Mouse (Mus musculus) right cerebral cortex, postnatal 14 days (tissue): Measurements from ENCODE around the gene Eef2k.

Experiments
- DNase-seq: peaks from one replicate; pipeline ENCODE4 v3.0.0; 2022

Gene Eef2k

DNA sequence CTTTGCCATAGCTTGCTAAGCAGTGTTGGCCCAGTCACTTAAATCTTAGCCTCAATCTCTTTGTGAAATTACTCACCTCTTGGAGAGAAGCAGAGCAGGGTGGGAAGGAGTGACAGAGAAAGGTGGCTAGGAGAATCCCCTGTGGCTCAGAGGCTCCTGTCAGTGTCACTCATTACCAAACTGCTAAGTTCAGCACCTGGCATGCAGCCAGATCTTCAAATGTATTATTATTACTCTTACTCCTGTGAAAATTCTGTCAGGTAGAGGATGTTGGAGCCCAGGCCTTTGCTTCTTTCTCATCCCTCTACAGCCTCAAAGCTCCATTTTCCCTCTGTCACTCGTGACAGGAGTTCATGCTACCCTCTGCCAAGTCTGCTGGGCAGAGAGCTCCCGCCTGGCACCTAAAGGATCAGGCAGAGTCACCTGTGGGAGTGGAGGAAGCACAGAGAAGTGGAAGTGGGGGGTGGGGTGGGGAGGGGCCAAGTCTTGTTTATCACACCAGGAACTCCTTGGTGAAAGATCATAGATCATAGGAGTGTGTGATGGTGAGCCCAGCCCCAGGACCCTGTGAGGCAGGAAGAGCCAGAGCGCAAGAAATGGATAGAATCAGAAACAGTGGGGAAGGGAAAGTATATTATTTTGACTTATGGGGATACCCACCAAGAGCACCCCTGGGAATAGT is 6.3 kb downstream of the Eef2k start:
- DNase-seq, result no peak

DNA sequence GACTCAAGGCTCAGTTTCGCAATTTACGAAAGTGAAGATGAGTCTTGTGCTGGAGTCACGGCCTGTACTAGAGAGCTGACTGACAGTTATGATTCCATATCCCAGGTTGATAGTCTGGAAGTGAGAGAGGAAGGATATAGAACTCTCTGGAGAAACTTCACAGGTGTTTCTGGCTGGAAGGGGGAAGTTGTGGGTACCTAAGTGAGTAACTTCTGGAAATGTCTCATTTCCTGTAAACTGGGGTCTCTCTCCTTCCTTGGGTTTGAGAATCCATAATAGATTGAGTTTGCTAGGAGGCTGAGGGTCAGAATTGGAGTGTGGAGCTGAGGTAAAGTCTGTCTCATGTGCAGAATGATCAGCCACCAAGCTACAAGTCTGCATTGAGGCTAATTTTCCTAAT is 7.5 kb downstream of the Eef2k start:
- no peak for DNase-seq

DNA sequence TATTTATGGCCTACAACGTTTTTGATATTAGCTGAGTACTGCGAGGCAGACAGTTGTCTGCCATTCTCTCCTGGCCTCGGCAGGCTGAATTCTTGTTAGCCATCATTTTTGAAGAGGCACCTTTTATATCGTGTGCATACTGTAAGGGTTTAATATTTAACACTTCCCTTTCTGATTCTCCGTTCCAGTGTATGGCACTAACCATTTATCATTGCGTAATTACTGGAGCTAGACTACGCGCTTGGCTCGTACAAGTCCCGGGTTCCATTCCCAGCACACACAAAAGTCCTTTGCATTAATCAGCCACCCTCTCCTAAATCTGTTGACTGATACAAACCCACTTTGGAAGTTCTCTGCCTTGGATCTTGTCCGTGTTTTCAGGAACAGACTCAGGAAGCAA is 17.2 kb downstream of the Eef2k start:
- no peak for DNase-seq

- no peak for DNase-seq
These were observed 18.3 kb downstream of the Eef2k start for GRCm38 (mm10) chr7:120860799-120861487.

GRCm38 (mm10) chr7:120861488-120862047 is 18.9 kb downstream of the Eef2k start:
- no peak for DNase-seq

- DNase-seq, result no peak
These were observed 19.6 kb downstream of the Eef2k start for GRCm38 (mm10) chr7:120862196-120862595.

- DNase-seq, result no peak
These were observed 20.0 kb downstream of the Eef2k start for GRCm38 (mm10) chr7:120862626-120863025.

GRCm38 (mm10) chr7:120863476-120863875 is 20.8 kb downstream of the Eef2k start:
- DNase-seq, result no peak

DNA sequence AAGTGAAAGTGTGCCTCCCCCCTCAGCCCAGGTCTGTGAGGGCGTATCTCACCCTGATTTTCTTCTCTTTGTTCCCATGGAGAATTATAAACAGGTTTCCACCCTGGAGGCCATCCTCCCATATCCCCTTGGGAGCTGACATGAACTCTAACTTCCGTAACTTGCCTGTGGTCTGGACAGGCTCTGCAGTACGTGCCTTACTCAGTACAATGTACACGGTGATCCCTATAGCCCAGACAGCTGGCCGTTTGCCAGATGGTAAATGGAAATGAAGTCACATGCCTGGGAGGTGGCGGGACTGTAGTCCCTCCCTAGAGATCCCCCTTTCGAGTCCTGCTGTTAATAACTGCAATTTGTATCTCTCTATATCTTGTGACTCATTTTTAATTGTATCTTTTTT is 22.5 kb downstream of the Eef2k start:
- peak; percentile 23 for DNase-seq

DNA sequence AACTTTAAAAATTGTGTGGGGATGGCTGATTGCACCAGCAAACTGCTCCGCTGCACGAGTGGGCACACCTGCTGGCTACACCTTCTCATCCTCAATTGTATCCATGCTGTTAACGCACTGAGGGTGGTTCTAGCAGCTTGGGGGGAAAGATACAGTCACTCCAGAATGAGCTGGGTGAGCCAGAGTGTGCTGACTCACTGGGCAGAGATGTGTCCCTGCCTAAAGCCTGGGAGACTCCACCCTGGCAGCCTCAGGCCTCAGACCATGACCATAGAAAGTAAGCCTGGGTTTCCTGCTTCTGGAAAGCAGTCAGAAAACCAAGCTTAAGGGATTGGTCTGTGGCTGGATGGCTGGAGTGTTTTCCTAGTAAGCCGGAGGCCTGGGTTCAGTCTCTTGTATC is 23.2 kb downstream of the Eef2k start:
- DNase-seq, result no peak

GRCm38 (mm10) chr7:120866684-120867083 is 24.1 kb downstream of the Eef2k start:
- DNase-seq, result no peak

DNA sequence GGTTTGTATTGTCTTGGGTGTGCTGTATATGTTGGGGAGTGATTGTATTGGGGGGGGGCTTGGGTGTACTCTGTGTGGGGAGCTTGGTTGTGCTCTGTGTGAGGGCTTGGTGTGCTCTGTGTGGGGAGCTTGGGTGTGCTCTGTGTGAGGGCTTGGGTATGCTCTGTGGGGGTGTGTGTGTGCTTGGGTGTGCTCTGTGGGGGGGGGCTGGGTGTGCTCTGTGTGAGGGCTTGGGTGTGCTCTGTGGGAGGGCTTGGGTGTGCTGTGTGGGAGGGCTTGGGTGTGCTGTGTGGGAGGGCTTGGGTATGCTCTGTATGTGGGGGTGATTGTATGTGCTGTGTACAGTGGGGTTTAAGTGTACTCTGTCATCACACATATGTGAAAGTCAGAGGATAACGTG is 25.1 kb downstream of the Eef2k start:
- DNase-seq, result no peak

DNA sequence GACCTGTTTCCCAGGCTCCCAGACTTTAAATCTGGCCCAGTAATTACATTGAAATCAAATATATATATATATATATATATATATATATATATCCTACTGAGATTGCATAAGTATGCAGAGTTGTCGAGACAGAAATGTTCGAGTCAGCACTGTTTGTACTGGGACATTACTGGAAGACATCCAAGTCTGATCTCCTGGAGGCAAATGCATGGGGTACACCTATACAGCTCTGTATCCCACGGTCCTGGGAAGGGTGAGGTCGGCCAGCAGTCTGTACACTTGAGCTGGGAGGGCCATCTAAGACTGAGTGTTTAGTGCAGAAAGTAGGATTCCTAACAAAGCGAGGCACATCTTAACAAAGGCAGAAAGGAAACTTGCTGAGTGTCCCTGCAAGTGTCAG is 27.3 kb downstream of the Eef2k start:
- DNase-seq, result no peak

DNA sequence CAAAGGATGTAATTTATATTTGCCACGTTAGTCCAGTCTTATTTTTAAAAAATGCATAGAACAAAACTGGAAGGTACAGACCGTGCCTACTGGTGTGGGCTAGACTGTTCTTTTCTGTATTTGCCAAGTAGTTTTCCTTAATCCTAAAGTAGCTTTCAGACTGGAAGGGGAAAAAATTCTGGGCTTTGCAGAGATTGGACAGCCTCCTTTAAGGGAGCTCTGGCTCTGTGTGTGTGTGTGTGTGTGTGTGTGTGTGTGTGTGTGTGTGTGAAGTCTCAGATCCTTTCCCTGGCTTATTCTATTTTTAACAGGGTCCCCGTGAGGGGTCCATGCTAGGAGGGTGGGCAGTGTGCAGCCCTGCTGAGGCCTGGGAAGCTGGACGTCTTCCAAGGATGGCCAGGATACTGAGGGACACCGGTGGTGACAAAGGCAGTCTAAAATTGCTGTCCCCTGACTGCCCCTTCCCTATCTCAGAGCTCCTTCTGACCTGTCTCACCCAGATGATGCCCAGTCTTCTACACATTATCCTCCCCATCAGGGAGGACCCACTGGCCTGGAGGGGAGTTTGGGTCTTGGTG is 27.9 kb downstream of the Eef2k start:
- peak; percentile 14 for DNase-seq

- no peak for DNase-seq
These were observed 30.5 kb downstream of the Eef2k start for GRCm38 (mm10) chr7:120873083-120873482.

DNA sequence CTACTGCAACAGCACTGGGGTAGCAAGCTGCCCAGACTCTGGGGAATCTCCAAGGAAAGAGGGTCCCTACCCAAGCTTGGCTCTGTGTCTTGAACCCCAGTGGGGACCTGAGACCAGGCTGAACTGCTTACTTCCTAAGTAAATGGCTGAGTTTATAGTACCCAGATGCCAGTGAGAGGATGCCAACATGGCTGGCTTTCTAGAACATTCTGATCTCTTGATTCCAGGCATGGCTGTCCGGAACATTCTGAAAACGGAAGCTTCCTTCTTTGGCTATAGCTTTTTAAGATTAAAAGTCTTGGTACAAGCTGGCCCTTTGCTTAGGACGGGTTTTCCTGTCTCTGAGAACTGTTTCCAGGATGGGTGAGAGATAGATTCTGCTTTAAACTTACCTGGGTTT is 31.4 kb downstream of the Eef2k start:
- DNase-seq, result no peak

GRCm38 (mm10) chr7:120874764-120875539 is 32.3 kb downstream of the Eef2k start:
- no peak for DNase-seq

- DNase-seq, result no peak
These were observed 33.1 kb downstream of the Eef2k start for GRCm38 (mm10) chr7:120875540-120876388.

GRCm38 (mm10) chr7:120878271-120878670 is 35.6 kb downstream of the Eef2k start:
- no peak for DNase-seq

GRCm38 (mm10) chr7:120879972-120880371 is 37.3 kb downstream of the Eef2k start:
- no peak for DNase-seq

- DNase-seq, result no peak
These were observed 38.1 kb downstream of the Eef2k start for GRCm38 (mm10) chr7:120880770-120881169.

GRCm38 (mm10) chr7:120881451-120881850 is 38.8 kb downstream of the Eef2k start:
- no peak for DNase-seq
